Mouse (Mus musculus): ENCODE data around the gene Vps18. TPM values are rescaled to one million over a fixed set of nuclear protein-coding genes. Genes with fewer than 3 reads are reported as not detected.
A peak's percentile ranks its signal among the peaks of the same experiment; 100 is the strongest.

Vps18 gene
- total and polyA plus RNA-seq, 2 experiments from 2014 or later: 21.4 to 36.9 TPM

DNA sequence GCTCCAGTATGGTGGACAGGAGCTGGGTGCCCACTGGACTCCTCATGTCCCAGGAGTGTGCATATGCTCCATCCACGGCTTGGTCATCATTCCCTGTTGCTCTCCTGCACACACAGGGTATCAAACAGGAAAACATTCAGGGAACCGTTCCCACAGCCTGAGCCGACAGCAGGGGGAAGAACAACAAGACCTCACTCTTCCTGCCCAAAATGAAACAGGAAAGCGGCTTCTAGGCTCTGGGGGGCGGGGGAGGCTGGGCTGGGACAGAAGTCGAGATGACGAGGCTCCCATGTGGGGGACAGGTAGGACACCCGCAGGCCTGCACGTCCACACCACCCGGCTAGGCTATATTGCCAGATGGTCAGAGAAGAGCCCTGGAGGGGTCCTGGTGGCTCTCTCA is 47.9 kb downstream of the Vps18 start:
- DNase-seq (ENCODE audit: low spot score) (no peak), ATAC-seq (ENCODE audit: low FRiP score) (no peak)
- Histone ChIP-seq H3K9me3 (ENCODE audit: low read length) (no peaks in the 10 kb centered on the region), H3K9ac (replicated peaks; ENCODE audit: low read length, poor library complexity, severe bottlenecking) (no peak overlapping the region), H3K27me3 (ENCODE audit: insufficient read depth, low read length) (peaks cover 8% of the 10 kb centered on the region; the same call in 1 of the 2 replicates), H3K27ac (ENCODE audit: low read depth, low read length) (no peak overlapping the region), H3K4me3 (ENCODE audit: low read depth, low read length) (no peak overlapping the region), H3K4me2 (ENCODE audit: low read depth, low read length, poor library complexity, severe bottlenecking) (no peak overlapping the region), H3K36me3 (ENCODE audit: insufficient read depth, low read length) (no peaks in the 10 kb centered on the region), H3K4me1 (ENCODE audit: insufficient read depth, low read length) (no peaks in the 10 kb centered on the region)
- TF ChIP-seq CTCF (IDR thresholded peaks at IDR 0.05): no peak
- WGBS: 68% methylated on average over 10 of the region's 10 CpGs

- Histone ChIP-seq H3K9ac (replicated peaks; ENCODE audit: low read length, poor library complexity, severe bottlenecking) (peak overlapping the region; percentile 69), H3K27me3 (ENCODE audit: insufficient read depth, low read length) (no peaks in the 10 kb centered on the region), H3K9me3 (ENCODE audit: low read length) (no peaks in the 10 kb centered on the region), H3K4me2 (ENCODE audit: low read depth, low read length, poor library complexity, severe bottlenecking) (peak overlapping the region; percentile 66), H3K4me1 (ENCODE audit: insufficient read depth, low read length) (no peaks in the 10 kb centered on the region), H3K36me3 (ENCODE audit: insufficient read depth, low read length) (no peaks in the 10 kb centered on the region), H3K4me3 (ENCODE audit: low read depth, low read length) (peak overlapping the region; percentile 38), H3K27ac (ENCODE audit: low read depth, low read length) (peak overlapping the region; percentile 33)
- DNase-seq (ENCODE audit: low spot score) (peak; percentile 79), ATAC-seq (ENCODE audit: low FRiP score) (peak; percentile 75)
- peak; percentile 88 for TF ChIP-seq CTCF (IDR thresholded peaks at IDR 0.05)
- 9% methylated on average over 59 of the region's 60 CpGs for WGBS
Observed at GRCm38 (mm10) chr2:119337425-119338265, 49.1 kb downstream of the Vps18 start.

- H3K27ac ChIP-seq (ENCODE audit: low read depth, low read length): no peak overlapping the region
- H3K4me3 ChIP-seq (ENCODE audit: low read depth, low read length): no peak overlapping the region
- H3K36me3 ChIP-seq (ENCODE audit: insufficient read depth, low read length): no peaks in the 10 kb centered on the region
- no peak overlapping the region for H3K4me2 ChIP-seq (ENCODE audit: low read depth, low read length, poor library complexity, severe bottlenecking)
- no peak for TF ChIP-seq CTCF (IDR thresholded peaks at IDR 0.05)
- no peaks in the 10 kb centered on the region for H3K9me3 ChIP-seq (ENCODE audit: low read length)
- WGBS: 59% methylated on average over 6 of the region's 6 CpGs
- H3K4me1 ChIP-seq (ENCODE audit: insufficient read depth, low read length): no peaks in the 10 kb centered on the region
- ATAC-seq (ENCODE audit: low FRiP score) (no peak), DNase-seq (ENCODE audit: low spot score) (no peak)
- no peaks in the 10 kb centered on the region for H3K27me3 ChIP-seq (ENCODE audit: insufficient read depth, low read length)
- no peak overlapping the region for H3K9ac ChIP-seq (replicated peaks; ENCODE audit: low read length, poor library complexity, severe bottlenecking)
Observed at GRCm38 (mm10) chr2:119344537-119345138, 56.1 kb downstream of the Vps18 start.

Other genes with a start within 250 kb of the Vps18 start
- 1.5 and 2.3 TPM in 2 replicates for gene Knl1, start 241.6 kb upstream of the Vps18 start, total RNA-seq (2014; rRNA removed)
- 1.9 and 3.7 TPM in 2 replicates for gene Knl1, start 241.6 kb upstream of the Vps18 start, polyA plus RNA-seq (2015; fragmentation: Nextera tagmentation; extraction: Ambion mirVana)
- gene Rad51, start 175.9 kb upstream of the Vps18 start, total RNA-seq (2014; rRNA removed): 0.22 and 0.66 TPM in 2 replicates
- gene Rad51, start 175.9 kb upstream of the Vps18 start, polyA plus RNA-seq (2015; fragmentation: Nextera tagmentation; extraction: Ambion mirVana): 3.9 and 5.9 TPM in 2 replicates
- 34.8 and 37.2 TPM in 2 replicates for gene Rmdn3, start 131.7 kb upstream of the Vps18 start, total RNA-seq (2014; rRNA removed)
- 38.8 and 43.1 TPM in 2 replicates for gene Rmdn3, start 131.7 kb upstream of the Vps18 start, polyA plus RNA-seq (2015; fragmentation: Nextera tagmentation; extraction: Ambion mirVana)
- gene Gchfr, start 121.0 kb upstream of the Vps18 start, total RNA-seq (2014; rRNA removed): 11.0 and 15.9 TPM in 2 replicates
- 9.9 and 12.0 TPM in 2 replicates for gene Gchfr, start 121.0 kb upstream of the Vps18 start, polyA plus RNA-seq (2015; fragmentation: Nextera tagmentation; extraction: Ambion mirVana)
- gene Gm14137, start 114.2 kb upstream of the Vps18 start, total RNA-seq (2014; rRNA removed): 0.05 TPM in 1 of 2 replicates, not detected in the other
- gene Gm14137, start 114.2 kb upstream of the Vps18 start, polyA plus RNA-seq (2015; fragmentation: Nextera tagmentation; extraction: Ambion mirVana): 0.32 and 0.47 TPM in 2 replicates
- gene Zfyve19, start 80.1 kb upstream of the Vps18 start, total RNA-seq (2014; rRNA removed): 30.5 and 44.0 TPM in 2 replicates
- gene Zfyve19, start 80.1 kb upstream of the Vps18 start, polyA plus RNA-seq (2015; fragmentation: Nextera tagmentation; extraction: Ambion mirVana): 52.0 and 57.3 TPM in 2 replicates
- gene Dnajc17, start 79.9 kb upstream of the Vps18 start, total RNA-seq (2014; rRNA removed): 22.1 and 24.5 TPM in 2 replicates
- gene Dnajc17, start 79.9 kb upstream of the Vps18 start, polyA plus RNA-seq (2015; fragmentation: Nextera tagmentation; extraction: Ambion mirVana): 24.5 and 25.9 TPM in 2 replicates
- gene Ppp1r14d, start 58.8 kb upstream of the Vps18 start, total RNA-seq (2014; rRNA removed): not detected in 2 replicates
- not detected in 2 replicates for gene Ppp1r14d, start 58.8 kb upstream of the Vps18 start, polyA plus RNA-seq (2015; fragmentation: Nextera tagmentation; extraction: Ambion mirVana)
- 1.3 and 1.9 TPM in 2 replicates for gene Spint1, start 51.4 kb upstream of the Vps18 start, total RNA-seq (2014; rRNA removed)
- gene Spint1, start 51.4 kb upstream of the Vps18 start, polyA plus RNA-seq (2015; fragmentation: Nextera tagmentation; extraction: Ambion mirVana): 0.93 and 1.1 TPM in 2 replicates
- gene Rhov, start 17.5 kb upstream of the Vps18 start, total RNA-seq (2014; rRNA removed): 24.5 and 32.7 TPM in 2 replicates
- 37.7 and 43.7 TPM in 2 replicates for gene Rhov, start 17.5 kb upstream of the Vps18 start, polyA plus RNA-seq (2015; fragmentation: Nextera tagmentation; extraction: Ambion mirVana)
- gene Dll4, start 37.0 kb downstream of the Vps18 start, total RNA-seq (2014; rRNA removed): 3.9 TPM in 2 replicates
- 2.3 and 2.6 TPM in 2 replicates for gene Dll4, start 37.0 kb downstream of the Vps18 start, polyA plus RNA-seq (2015; fragmentation: Nextera tagmentation; extraction: Ambion mirVana)
- 9.5 and 18.7 TPM in 2 replicates for gene Chac1, start 62.5 kb downstream of the Vps18 start, total RNA-seq (2014; rRNA removed)
- gene Chac1, start 62.5 kb downstream of the Vps18 start, polyA plus RNA-seq (2015; fragmentation: Nextera tagmentation; extraction: Ambion mirVana): 10.2 and 13.5 TPM in 2 replicates
- 13.2 and 15.0 TPM in 2 replicates for gene Ino80, start 188.9 kb downstream of the Vps18 start, total RNA-seq (2014; rRNA removed)
- 2.2 and 2.4 TPM in 2 replicates for gene Ino80, start 188.9 kb downstream of the Vps18 start, polyA plus RNA-seq (2015; fragmentation: Nextera tagmentation; extraction: Ambion mirVana)